Mouse (Mus musculus) bone marrow macrophage, adult 2 months (primary cell): Measurements from ENCODE around the gene Epo.

Experiments
- CTCF ChIP-seq: IDR thresholded peaks from 2 replicates; pipeline ENCODE4 v1.5.1; 2012; ENCODE audit warnings: low read depth, mild to moderate bottlenecking, low read length, moderate library complexity
- POLR2A ChIP-seq: IDR thresholded peaks from 2 replicates; pipeline ENCODE4 v1.6.1; 2012; ENCODE audit warnings: mild to moderate bottlenecking, low read depth, low read length, borderline replicate concordance

- no peak for TF ChIP-seq POLR2A
- TF ChIP-seq CTCF = no peak
These were observed 39.2 kb downstream of the Epo start for GRCm38 (mm10) chr5:137493831-137494230.
